Mouse (Mus musculus) testis, adult 2 months (tissue): Measurements from ENCODE around the gene Rps16. TPM values are rescaled to one million over a fixed set of nuclear protein-coding genes. Genes with fewer than 3 reads are reported as not detected.

Source experiments
- H3K27ac ChIP-seq: fragments of 200-500 bp; 2 replicates; pipeline ENCODE4 v1.5.1; 2012; ENCODE audit warnings: low read depth, low read length; ENCODE audit not compliant: control insufficient read depth, insufficient read depth
- H3K27me3 ChIP-seq: fragments of 200-500 bp; 2 replicates; pipeline ENCODE4 v1.6.1; 2012; ENCODE audit warnings: mild to moderate bottlenecking, low read length, moderate library complexity; ENCODE audit not compliant: control insufficient read depth, insufficient read depth
- H3K36me3 ChIP-seq: fragments of 200-500 bp; 2 replicates; pipeline ENCODE4 v1.6.1; 2012; ENCODE audit warnings: mild to moderate bottlenecking, low read length; ENCODE audit not compliant: control insufficient read depth, insufficient read depth
- H3K4me1 ChIP-seq: fragments of 200-500 bp; 2 replicates; pipeline ENCODE4 v1.6.1; 2012; ENCODE audit warnings: low read length; ENCODE audit not compliant: control insufficient read depth, insufficient read depth
- H3K4me3 ChIP-seq: fragments of 200-500 bp; 2 replicates; pipeline ENCODE4 v1.5.1; 2012; ENCODE audit warnings: low read depth, mild to moderate bottlenecking, low read length, moderate library complexity, mixed read lengths; ENCODE audit not compliant: control insufficient read depth
- CTCF ChIP-seq: fragments of 200-500 bp; IDR thresholded peaks from 2 replicates; pipeline ENCODE4 v1.5.1; 2012; ENCODE audit warnings: low read depth, mild to moderate bottlenecking, inconsistent platforms, low read length, moderate library complexity; ENCODE audit not compliant: control insufficient read depth, insufficient read depth, insufficient replicate concordance
- POLR2A ChIP-seq: fragments of 200-500 bp; IDR thresholded peaks from 2 replicates; pipeline ENCODE4 v1.6.1; 2012; ENCODE audit warnings: low read depth, mild to moderate bottlenecking, inconsistent platforms, low read length, moderate library complexity; ENCODE audit not compliant: control insufficient read depth
- polyA plus RNA-seq: library from polyadenylated mRNA; depleted of rRNA; stranded (reverse); fragments of >200 nt; gene quantifications from 2 replicates; pipeline ENCODE4 v1.2.3, GENCODE M21; 2012; rRNA removed

The Rps16 gene
- polyA plus RNA-seq = 227 and 277 TPM in 2 replicates

DNA sequence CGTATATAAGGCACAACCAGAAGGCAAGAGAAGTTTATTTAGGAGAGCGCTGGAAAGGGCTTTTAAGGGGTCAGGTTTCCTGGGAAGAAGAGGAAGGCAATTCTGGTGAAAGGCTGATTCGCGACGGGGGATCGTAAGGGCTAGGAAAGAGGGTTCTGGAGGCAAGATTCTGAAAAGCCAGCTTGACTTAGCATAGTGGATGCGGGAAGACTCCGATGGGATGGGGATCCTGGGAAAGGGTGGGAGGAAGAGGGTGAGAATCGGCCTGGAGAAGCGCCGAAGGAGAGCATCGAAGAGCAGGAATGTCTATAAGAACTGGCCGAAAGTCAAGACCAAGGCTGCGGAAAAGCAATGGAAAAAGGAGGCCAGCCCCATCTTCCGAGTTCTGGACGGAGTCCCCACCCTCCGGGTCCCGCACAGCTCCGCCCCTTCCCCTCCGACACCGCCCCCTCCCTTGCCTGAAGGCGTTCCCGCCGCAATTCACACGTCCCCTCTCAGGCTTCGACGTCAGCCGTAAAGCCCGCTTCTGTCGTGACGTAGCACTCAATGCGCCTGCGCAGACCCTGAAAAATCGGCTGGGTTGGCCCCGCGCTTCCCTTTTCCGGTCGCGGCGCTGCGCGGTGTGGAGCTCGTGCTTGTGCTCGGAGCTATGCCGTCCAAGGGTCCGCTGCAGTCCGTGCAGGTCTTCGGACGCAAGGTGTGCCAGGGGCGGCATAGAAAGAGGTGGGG, at the start of gene Rps16:
Gene Rps16 (plus strand): TSS at position 498 of the 729 bp plus-strand sequence.
- Histone ChIP-seq H3K27ac (peak within 1 kb of the TSS; percentile 87), H3K36me3 (no peaks in the 10 kb centered on the region; the same call in 1 of the 2 replicates), H3K4me1 (peaks cover 4% of the 10 kb centered on the region), H3K27me3 (no peaks in the 10 kb centered on the region), H3K4me3 (peak within 1 kb of the TSS; percentile 94)
- TF ChIP-seq POLR2A (peak; percentile 74; the same call in 1 of the 2 replicates), CTCF (peak; percentile 10; the same call in 1 of the 2 replicates)

GRCm38 (mm10) chr7:28301616-28302433, 48.6 kb upstream of the Rps16 start, which contains the start of gene Dll3:
TSS of gene Dll3 (minus strand) at chr7:28302238.
- TF ChIP-seq CTCF (peak; percentile 22; the same call in 1 of the 2 replicates), POLR2A (no peak)
- no peaks in the 10 kb centered on the region for H3K36me3 ChIP-seq
- H3K4me3 ChIP-seq = peak within 1 kb of the TSS; percentile 32
- no peaks in the 10 kb centered on the region for H3K27me3 ChIP-seq
- H3K4me1 ChIP-seq = peaks cover 22% of the 10 kb centered on the region
- H3K27ac ChIP-seq = no peak within 1 kb of the TSS; the same call in 1 of the 2 replicates

DNA sequence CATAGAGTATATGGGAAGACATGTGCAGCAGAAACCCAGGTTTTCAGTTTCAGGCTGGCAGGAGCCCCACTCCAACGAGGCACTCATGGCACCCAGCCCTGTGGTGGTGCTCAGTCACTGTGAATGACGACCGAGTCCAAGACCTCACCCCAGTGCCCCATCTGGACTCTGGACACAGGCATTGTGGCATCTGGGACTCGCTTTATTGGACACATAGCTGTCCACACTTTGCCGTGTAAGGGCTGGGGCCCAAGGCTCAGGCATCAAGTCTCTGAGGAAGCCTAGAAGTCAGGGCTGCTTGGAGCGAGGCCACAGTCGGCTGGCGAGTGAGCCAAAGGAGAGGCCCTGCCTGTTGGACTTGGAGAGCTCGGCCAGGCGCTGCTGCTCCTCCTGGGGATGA, 44.8 kb upstream of the Rps16 start:
- Histone ChIP-seq H3K27me3 (no peaks in the 10 kb centered on the region), H3K27ac (no peak overlapping the region), H3K36me3 (no peaks in the 10 kb centered on the region), H3K4me3 (no peak overlapping the region), H3K4me1 (peaks cover 4% of the 10 kb centered on the region)
- no peak for TF ChIP-seq CTCF
- no peak for TF ChIP-seq POLR2A

DNA sequence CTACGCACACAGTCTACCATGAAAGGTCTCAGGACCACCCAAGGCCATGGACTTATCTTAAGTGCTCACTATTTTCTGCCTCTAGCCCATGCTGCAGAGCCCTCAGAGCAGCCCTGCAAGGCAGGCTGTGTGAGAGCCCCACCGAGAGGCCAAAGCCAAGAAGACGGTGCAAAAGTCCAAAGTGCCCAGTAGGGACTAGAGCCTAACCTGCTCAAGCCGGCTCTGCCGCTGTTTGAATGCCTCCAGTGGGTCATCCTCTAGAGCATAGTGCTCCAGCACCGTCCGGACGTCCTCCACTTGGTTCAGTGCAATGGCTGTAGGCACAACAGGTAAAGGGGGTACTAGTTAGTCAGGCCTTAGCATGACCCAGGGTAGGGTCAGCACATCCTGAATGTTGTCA, 44.2 kb upstream of the Rps16 start:
- peaks cover 8% of the 10 kb centered on the region for H3K4me1 ChIP-seq
- no peaks in the 10 kb centered on the region for H3K27me3 ChIP-seq
- H3K36me3 ChIP-seq = no peaks in the 10 kb centered on the region

DNA sequence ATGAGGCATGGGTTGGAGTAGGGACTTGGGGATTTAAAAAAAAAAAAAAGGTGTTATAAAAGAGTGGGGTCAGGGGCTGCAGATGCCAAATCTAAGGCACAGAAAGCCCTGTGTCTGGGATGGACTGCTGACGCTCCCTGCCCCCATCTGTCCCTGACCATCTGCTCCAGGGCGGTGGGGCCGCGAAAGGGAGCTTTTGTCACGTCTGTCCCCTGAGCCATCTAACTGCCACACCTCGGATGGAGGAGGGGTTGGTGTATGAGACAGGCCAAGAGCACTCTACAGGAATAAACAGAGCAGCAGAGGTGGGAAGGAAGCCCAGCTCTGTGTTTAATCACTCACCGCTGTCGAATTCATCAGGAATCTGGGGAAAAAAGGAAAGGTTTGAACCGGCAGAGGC, 40.7 kb upstream of the Rps16 start:
- no peaks in the 10 kb centered on the region for H3K36me3 ChIP-seq
- no peaks in the 10 kb centered on the region for H3K27me3 ChIP-seq
- H3K4me1 ChIP-seq = peaks cover 9% of the 10 kb centered on the region
- H3K27ac ChIP-seq = no peak overlapping the region
- H3K4me3 ChIP-seq = no peak overlapping the region
- no peak for TF ChIP-seq CTCF
- TF ChIP-seq POLR2A = no peak

More for the DNA sequence above, 44.2 kb upstream of the Rps16 start:
- Histone ChIP-seq H3K27ac (no peak overlapping the region), H3K4me3 (no peak overlapping the region)
- no peak for TF ChIP-seq CTCF
- TF ChIP-seq POLR2A = no peak

DNA sequence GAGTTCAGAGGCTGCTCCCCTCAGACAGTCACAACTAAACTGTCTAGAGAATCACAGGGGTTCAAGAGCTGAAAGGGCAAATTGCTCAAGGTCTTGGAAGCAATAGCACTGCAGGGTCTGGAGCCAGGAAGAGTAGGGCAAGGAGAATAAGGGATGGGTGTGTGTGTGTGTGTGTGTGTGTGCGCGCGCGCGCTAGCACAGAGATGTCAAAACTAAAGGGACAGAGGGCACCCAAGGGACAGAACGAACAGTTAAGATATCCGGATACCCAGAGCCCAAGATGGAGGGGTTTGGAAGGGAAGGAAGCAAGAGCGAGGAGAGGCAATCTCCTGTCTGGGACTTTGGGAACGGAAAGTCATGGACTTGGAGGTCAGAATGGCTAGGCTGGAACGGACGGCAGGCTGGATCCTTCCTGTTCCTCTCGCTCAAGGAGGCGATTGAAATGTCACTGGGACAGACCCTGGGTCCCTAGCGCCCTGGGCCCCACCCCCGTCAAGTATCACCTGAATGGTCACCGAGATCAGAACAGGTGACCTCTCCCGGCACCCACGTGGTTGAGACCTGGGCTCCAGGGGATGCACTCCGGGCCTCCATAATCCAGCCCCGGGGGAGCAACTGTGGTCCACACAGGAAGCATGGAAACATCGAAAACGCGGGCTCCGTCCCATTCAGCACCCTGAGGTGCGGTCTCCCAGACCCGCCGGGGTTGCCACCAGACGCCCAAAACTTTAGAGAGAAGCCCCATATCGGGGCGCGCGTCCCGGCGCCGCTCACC, 39.1 kb upstream of the Rps16 start:
- peak overlapping the region; percentile 95 for H3K4me3 ChIP-seq
- TF ChIP-seq CTCF (no peak), POLR2A (no peak)
- peak overlapping the region; percentile 66 for H3K27ac ChIP-seq
- H3K4me1 ChIP-seq = peaks cover 9% of the 10 kb centered on the region
- no peaks in the 10 kb centered on the region; the same call in 1 of the 2 replicates for H3K36me3 ChIP-seq
- no peaks in the 10 kb centered on the region for H3K27me3 ChIP-seq
